ENCODE assay signal across 8 mouse cellular contexts in genomic region chr1:91459059-91459809, GRCm38 (mm10). TPM values are rescaled to one million over a fixed set of nuclear protein-coding genes. Genes with fewer than 3 reads are reported as not detected.
DNase-seq lines count a peak whose midpoint lies in the region; ATAC-seq and TF ChIP-seq lines count a peak whose summit lies in the region.

TSS of gene Per2 (minus strand) at chr1:91459324.

- peak within 1 kb of the TSS; percentile 86 for H3K4me3 ChIP-seq in E14TG2a.4 (replicated peaks; ENCODE audit: low read length)
- peak within 1 kb of the TSS; percentile 60 for H3K4me3 ChIP-seq in forebrain, embryonic 11.5 days (ENCODE audit: low read depth, low read length)
- H3K4me3 ChIP-seq in heart, embryonic 16.5 days (ENCODE audit: low read length), result peak within 1 kb of the TSS; percentile 88
- H3K4me3 ChIP-seq in liver, embryonic 14.5 days (ENCODE audit: insufficient read depth in 1 of 2, low read depth in 2 of 2, low read length in 2 of 2), result peak within 1 kb of the TSS; percentile 67 to 78
- peak within 1 kb of the TSS; percentile 63 for H3K4me3 ChIP-seq in stomach, embryonic 15.5 days (replicated peaks)

- H3K27ac ChIP-seq in forebrain, embryonic 11.5 days (ENCODE audit: low read depth, low read length), result peak within 1 kb of the TSS; percentile 37; the same call in 1 of the 2 replicates
- H3K27ac ChIP-seq in heart, embryonic 16.5 days (ENCODE audit: low read length), result peak within 1 kb of the TSS; percentile 81
- H3K27ac ChIP-seq in liver, embryonic 14.5 days, result peak within 1 kb of the TSS; percentile 23
- H3K27ac ChIP-seq in stomach, embryonic 15.5 days, result peak within 1 kb of the TSS; percentile 96

- no peaks in the 10 kb centered on the region for H3K36me3 ChIP-seq in E14TG2a.4 (ENCODE audit: insufficient read depth, low read length)
- H3K36me3 ChIP-seq in forebrain, embryonic 11.5 days (ENCODE audit: control insufficient read depth, insufficient read depth, low read length), result no peaks in the 10 kb centered on the region
- H3K36me3 ChIP-seq in heart, embryonic 16.5 days (ENCODE audit: control insufficient read depth, insufficient read depth), result no peaks in the 10 kb centered on the region
- H3K36me3 ChIP-seq in liver, embryonic 14.5 days (replicated peaks; ENCODE audit: control insufficient read depth, insufficient read depth, low read depth), result no peaks in the 10 kb centered on the region
- H3K36me3 ChIP-seq in stomach, embryonic 15.5 days, result no peaks in the 10 kb centered on the region

- no peaks in the 10 kb centered on the region for H3K9me3 ChIP-seq in E14TG2a.4 (ENCODE audit: low read length)
- H3K9me3 ChIP-seq in forebrain, embryonic 11.5 days (ENCODE audit: control insufficient read depth, low read length), result no peaks in the 10 kb centered on the region
- no peaks in the 10 kb centered on the region for H3K9me3 ChIP-seq in heart, embryonic 16.5 days (replicated peaks; ENCODE audit: control insufficient read depth, low read length)
- H3K9me3 ChIP-seq in liver, embryonic 14.5 days (ENCODE audit: control insufficient read depth, low read length), result no peaks in the 10 kb centered on the region
- H3K9me3 ChIP-seq in stomach, embryonic 15.5 days, result no peaks in the 10 kb centered on the region

- peak within 1 kb of the TSS; percentile 74 for H3K4me2 ChIP-seq in forebrain, embryonic 11.5 days (ENCODE audit: low read depth, low read length, severe bottlenecking)
- peak within 1 kb of the TSS; percentile 84 for H3K4me2 ChIP-seq in heart, embryonic 16.5 days (ENCODE audit: low read depth, low read length)
- H3K4me2 ChIP-seq in liver, embryonic 14.5 days (ENCODE audit: low read depth), result peak within 1 kb of the TSS; percentile 90
- H3K4me2 ChIP-seq in stomach, embryonic 15.5 days, result peak within 1 kb of the TSS; percentile 67

- H3K4me1 ChIP-seq in E14TG2a.4 (replicated peaks; ENCODE audit: low read depth, low read length), result peaks cover 20% of the 10 kb centered on the region
- H3K4me1 ChIP-seq in forebrain, embryonic 11.5 days (replicated peaks; ENCODE audit: control insufficient read depth, insufficient read depth, low read length), result peaks cover 18% of the 10 kb centered on the region
- H3K4me1 ChIP-seq in heart, embryonic 16.5 days (ENCODE audit: control insufficient read depth, insufficient read depth, low read length), result peaks cover 43% of the 10 kb centered on the region
- H3K4me1 ChIP-seq in liver, embryonic 14.5 days (replicated peaks; ENCODE audit: control insufficient read depth in 2 of 2, insufficient read depth in 2 of 2, low read length in 1 of 2), result peaks cover 13 to 41% of the 10 kb centered on the region in 2 experiments
- peaks cover 56% of the 10 kb centered on the region for H3K4me1 ChIP-seq in stomach, embryonic 15.5 days

- TF ChIP-seq EP300 in liver, embryonic 14.5 days (IDR thresholded peaks at IDR 0.05; ENCODE audit: low read depth), result peak; percentile 35; the same call in 1 of the 2 replicates

- peak within 1 kb of the TSS; percentile 55 for H3K9ac ChIP-seq in forebrain, embryonic 11.5 days (ENCODE audit: low read length)
- H3K9ac ChIP-seq in heart, embryonic 16.5 days (ENCODE audit: low read length), result peak within 1 kb of the TSS; percentile 83
- peak within 1 kb of the TSS; percentile 68 for H3K9ac ChIP-seq in liver, embryonic 14.5 days (replicated peaks)
- H3K9ac ChIP-seq in stomach, embryonic 15.5 days, result peak within 1 kb of the TSS; percentile 14; the same call in 1 of the 2 replicates

- peak; percentile 98 for ATAC-seq in forebrain, embryonic 11.5 days (replicated peaks; ENCODE audit: low FRiP score)
- ATAC-seq in heart, embryonic 16.5 days (replicated peaks; ENCODE audit: extremely low read depth, insufficient read depth, low FRiP score), result peak; percentile 97
- ATAC-seq in liver, embryonic 14.5 days (ENCODE audit: insufficient read depth), result peak; percentile 95
- peak; percentile 91 for ATAC-seq in stomach, embryonic 15.5 days (ENCODE audit: insufficient read depth, low FRiP score, low read depth)

- under 1% methylated on average over 88 of the region's 91 CpGs for WGBS in forebrain, embryonic 11.5 days
- under 1% methylated on average over 88 of the region's 91 CpGs for WGBS in heart, embryonic 16.5 days
- under 1% methylated on average over 90 of the region's 91 CpGs for WGBS in liver, embryonic 14.5 days (ENCODE audit: insufficient replicate concordance)
- WGBS in stomach, embryonic 15.5 days, result under 1% methylated on average over 90 of the region's 91 CpGs

- peaks cover 80% of the 10 kb centered on the region for H3K27me3 ChIP-seq in E14TG2a.4 (ENCODE audit: insufficient read depth, low read length)
- peaks cover 3% of the 10 kb centered on the region; the same call in 1 of the 2 replicates for H3K27me3 ChIP-seq in forebrain, embryonic 11.5 days (ENCODE audit: control insufficient read depth, insufficient read depth, low read length)
- no peaks in the 10 kb centered on the region for H3K27me3 ChIP-seq in heart, embryonic 16.5 days (ENCODE audit: control insufficient read depth, insufficient read depth, low read length)
- H3K27me3 ChIP-seq in liver, embryonic 14.5 days (ENCODE audit: control insufficient read depth, insufficient read depth, low read length), result no peaks in the 10 kb centered on the region
- H3K27me3 ChIP-seq in stomach, embryonic 15.5 days (replicated peaks), result no peaks in the 10 kb centered on the region

- peak; percentile 100 for DNase-seq in c-Kit-positive CD71-positive TER-119-negative erythroid progenitor cells, embryonic 14.5 days (ENCODE audit: low read depth)
- peak; percentile 99 for DNase-seq in forebrain, embryonic 11.5 days (ENCODE audit: low spot score)
- peak; percentile 99 to 100 for DNase-seq in kidney, postnatal 25 days
- peak; percentile 99 for DNase-seq in liver, embryonic 14.5 days (ENCODE audit: low read depth in 3 of 3, low spot score in 3 of 3)
- DNase-seq in neural tube, embryonic 10.5 days (ENCODE audit: extremely low spot score, low spot score), result peak; percentile 99

- TF ChIP-seq CTCF in E14TG2a.4 (conservative IDR thresholded peaks at IDR 0.05; ENCODE audit: low read length), result no peak
- TF ChIP-seq CTCF in liver, embryonic 14.5 days (IDR thresholded peaks at IDR 0.05; ENCODE audit: low read depth), result peak; percentile 59

RNA-seq across cellular contexts. Expression of gene Per2, which starts in this region (rescaled TPM):
- 2.7 and 3.6 TPM in 2 replicates for polyA plus RNA-seq in forebrain, embryonic 11.5 days (2014; fragmentation: Nextera tagmentation; extraction: Ambion mirVana)
- polyA plus RNA-seq in heart, embryonic 16.5 days (2015; fragmentation: Nextera tagmentation; extraction: Ambion mirVana), result 4.9 and 6.2 TPM in 2 replicates
- polyA plus RNA-seq in liver, embryonic 14.5 days (2012; rRNA removed), result 3.3 and 3.7 TPM in 2 replicates
- polyA plus RNA-seq in liver, embryonic 14.5 days (2014; fragmentation: Nextera tagmentation; extraction: Ambion mirVana), result 1.6 and 2.2 TPM in 2 replicates
- 5.4 and 6.5 TPM in 2 replicates for polyA plus RNA-seq in stomach, embryonic 15.5 days (2015; fragmentation: Nextera tagmentation; extraction: Ambion mirVana)

Comparison
In these comparisons a context has a peak if more than half of its experiments do, and no peak if none do; other contexts are left out.
1. Peak in every context shown above with its lines: DNase-seq, ATAC-seq, H3K4me3 ChIP-seq and H3K27ac ChIP-seq.
2. H3K27ac ChIP-seq: peak in every context shown above with its lines; median percentile 96 in stomach, embryonic 15.5 days; 81 in heart, embryonic 16.5 days; 37 in forebrain, embryonic 11.5 days; 23 in liver, embryonic 14.5 days.
3. H3K9ac ChIP-seq: peak in every context shown above with its lines; median percentile 83 in heart, embryonic 16.5 days; 68 in liver, embryonic 14.5 days; 55 in forebrain, embryonic 11.5 days; 14 in stomach, embryonic 15.5 days.